Mouse (Mus musculus) midbrain, embryonic 11.5 days (tissue): ENCODE data around the gene Tbata. TPM values are rescaled to one million over a fixed set of nuclear protein-coding genes. Genes with fewer than 3 reads are reported as not detected.

Experiments
- ATAC-seq: fragments of 200-750 bp; cut with Nextera tagmentation; 2 replicates; pipeline ENCODE4 v1.8.0; 2017; ENCODE audit warnings: moderate TSS enrichment, moderate library complexity; ENCODE audit not compliant: low FRiP score
- DNase-seq: peaks from one replicate; pipeline ENCODE4 v3.0.0; 2015; ENCODE audit warnings: low spot score; ENCODE audit errors: missing footprints
- H3K27ac ChIP-seq: fragments of 300-500 bp; sonication (generic); 2 replicates; pipeline ENCODE4 v1.5.1; 2014; ENCODE audit warnings: low read depth, low read length
- H3K27me3 ChIP-seq: fragments of 300-500 bp; sonication (generic); 2 replicates; pipeline ENCODE4 v1.6.1; 2014; ENCODE audit warnings: mild to moderate bottlenecking, low read length, moderate library complexity, mixed read lengths; ENCODE audit not compliant: control insufficient read depth, insufficient read depth
- H3K36me3 ChIP-seq: fragments of 300-500 bp; sonication (generic); 2 replicates; pipeline ENCODE4 v1.6.1; 2014; ENCODE audit warnings: mild to moderate bottlenecking, low read length, moderate library complexity, mixed read lengths; ENCODE audit not compliant: control insufficient read depth, insufficient read depth
- H3K4me1 ChIP-seq: fragments of 300-500 bp; sonication (generic); 2 replicates; pipeline ENCODE4 v1.6.1; 2014; ENCODE audit warnings: low read length; ENCODE audit not compliant: control insufficient read depth, insufficient read depth
- H3K4me2 ChIP-seq: fragments of 300-500 bp; sonication (generic); 2 replicates; pipeline ENCODE4 v1.6.1; 2014; ENCODE audit warnings: mild to moderate bottlenecking, moderate library complexity
- H3K4me3 ChIP-seq: fragments of 300-500 bp; sonication (generic); 2 replicates; pipeline ENCODE4 v1.5.1; 2014; ENCODE audit warnings: low read depth, low read length
- H3K9ac ChIP-seq: fragments of 300-500 bp; sonication (generic); 2 replicates; pipeline ENCODE4 v1.6.1; 2014; ENCODE audit warnings: low read length
- H3K9me3 ChIP-seq: fragments of 300-500 bp; sonication (generic); 2 replicates; pipeline ENCODE4 v1.6.1; 2016; ENCODE audit warnings: low read length; ENCODE audit not compliant: control insufficient read depth
- WGBS: fragments of 180-500 bp; shearing (Covaris S2); extraction: QIAGEN DNeasy Blood & Tissue Kit; methylation state at CpG from one replicate; pipeline ENCODE4 v1.1.7; 2014; 5-methylcytosine and 5-hydroxymethylcytosine counted together
- polyA plus RNA-seq: library from polyadenylated mRNA; unstranded; fragments of >200 nt; fragmentation: Nextera tagmentation; extraction: Ambion mirVana; gene quantifications from 2 replicates; pipeline ENCODE4 v1.2.1, GENCODE M21; 2014

Gene Tbata
- polyA plus RNA-seq, 1 experiment from 2014 or later, result not detected

DNA sequence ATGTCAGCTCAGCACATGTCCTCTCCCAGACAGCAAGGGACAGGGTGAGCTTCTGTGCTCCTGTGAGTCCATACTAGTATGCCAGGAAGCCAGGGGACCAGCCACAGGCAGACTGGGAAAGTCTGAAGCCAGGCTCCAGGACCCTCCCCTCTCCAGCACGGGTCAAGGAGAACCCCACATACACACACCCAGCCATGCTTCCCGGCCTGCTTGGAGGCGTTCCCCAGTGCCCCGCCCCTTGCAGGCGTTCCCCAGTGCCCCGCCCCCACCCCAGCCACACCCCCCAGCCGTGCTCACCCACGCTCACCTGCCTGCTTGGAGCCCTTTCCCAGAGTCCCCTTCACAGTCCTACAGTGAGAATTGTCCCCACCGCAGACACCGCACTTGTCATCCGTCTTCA, 41.1 kb downstream of the Tbata start:
- H3K4me2 ChIP-seq, result no peak overlapping the region
- peaks cover 2% of the 10 kb centered on the region; the same call in 1 of the 2 replicates for H3K27me3 ChIP-seq
- H3K27ac ChIP-seq, result no peak overlapping the region
- H3K9me3 ChIP-seq, result peaks cover 3% of the 10 kb centered on the region; the same call in 1 of the 2 replicates
- DNase-seq, result no peak
- no peaks in the 10 kb centered on the region for H3K4me1 ChIP-seq
- H3K4me3 ChIP-seq, result no peak overlapping the region
- no peak for ATAC-seq
- H3K36me3 ChIP-seq, result no peaks in the 10 kb centered on the region
- WGBS, result 8% methylated on average over 10 of the region's 11 CpGs
- H3K9ac ChIP-seq, result no peak overlapping the region

GRCm38 (mm10) chr10:61215658-61216057, 43.9 kb downstream of the Tbata start:
- Histone ChIP-seq H3K4me2 (no peak overlapping the region), H3K4me3 (no peak overlapping the region), H3K9me3 (peaks cover 3% of the 10 kb centered on the region; the same call in 1 of the 2 replicates), H3K9ac (no peak overlapping the region), H3K27me3 (peaks cover 2% of the 10 kb centered on the region; the same call in 1 of the 2 replicates), H3K36me3 (no peaks in the 10 kb centered on the region), H3K4me1 (no peaks in the 10 kb centered on the region), H3K27ac (no peak overlapping the region)
- DNase-seq (peak; percentile 72), ATAC-seq (no peak)
- 94% methylated on average over 6 of the region's 6 CpGs for WGBS

DNA sequence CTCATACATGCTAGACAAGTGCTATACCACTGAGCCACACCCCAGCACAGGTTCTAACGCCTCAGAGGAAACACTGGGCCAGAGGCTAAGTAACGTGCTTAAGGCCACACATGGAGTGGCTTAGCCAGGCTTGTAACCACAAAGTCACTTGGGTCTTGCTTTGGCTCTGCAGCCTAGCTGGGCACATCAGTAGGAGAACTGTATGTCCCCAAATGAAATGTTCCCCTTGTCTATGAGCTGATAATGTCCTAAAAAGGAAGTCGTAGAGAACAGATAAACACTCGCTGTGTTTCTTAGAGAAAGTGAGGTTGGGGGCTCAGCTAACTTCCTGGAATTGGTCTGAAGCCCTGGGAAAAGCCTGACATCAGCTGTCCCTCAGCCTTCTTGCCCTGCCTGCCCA, 44.4 kb downstream of the Tbata start:
- Histone ChIP-seq H3K27ac (no peak overlapping the region), H3K9me3 (peaks cover 3% of the 10 kb centered on the region; the same call in 1 of the 2 replicates), H3K4me2 (no peak overlapping the region), H3K4me1 (no peaks in the 10 kb centered on the region), H3K9ac (no peak overlapping the region), H3K4me3 (no peak overlapping the region), H3K27me3 (peaks cover 2% of the 10 kb centered on the region; the same call in 1 of the 2 replicates), H3K36me3 (no peaks in the 10 kb centered on the region)
- no peak for ATAC-seq
- peak; percentile 70 for DNase-seq
- WGBS, result 89% methylated on average over 4 of the region's 4 CpGs

- H3K27ac ChIP-seq, result no peak overlapping the region
- no peak for DNase-seq
- H3K4me1 ChIP-seq, result no peaks in the 10 kb centered on the region
- H3K27me3 ChIP-seq, result no peaks in the 10 kb centered on the region
- no peak overlapping the region for H3K9ac ChIP-seq
- no peak overlapping the region for H3K4me2 ChIP-seq
- H3K4me3 ChIP-seq, result no peak overlapping the region
- H3K9me3 ChIP-seq, result peaks cover 3% of the 10 kb centered on the region; the same call in 1 of the 2 replicates
- WGBS, result 85% methylated on average over 4 of the region's 4 CpGs
- ATAC-seq, result no peak
- no peaks in the 10 kb centered on the region for H3K36me3 ChIP-seq
Measured at GRCm38 (mm10) chr10:61219318-61219717, 47.6 kb downstream of the Tbata start.

DNA sequence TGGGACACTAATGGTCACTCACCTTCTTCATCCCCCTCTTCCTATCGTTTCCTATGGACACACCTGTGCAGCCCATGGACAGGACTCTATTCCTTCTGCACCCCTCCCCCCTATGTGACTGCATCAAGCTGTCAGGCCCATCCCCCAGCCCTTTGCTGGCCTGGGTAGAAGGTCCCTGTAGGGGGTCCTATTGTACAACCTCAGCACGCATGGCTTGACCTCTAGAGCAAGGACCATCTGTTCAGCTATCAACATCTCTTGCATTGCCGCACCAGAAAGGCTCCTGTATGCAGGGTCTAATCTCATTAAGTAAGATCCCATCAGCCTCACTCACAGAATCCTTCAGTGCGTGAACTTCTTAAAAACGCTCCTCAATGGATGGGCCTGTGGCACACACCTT, 53.9 kb downstream of the Tbata start:
- DNase-seq, result no peak
- Histone ChIP-seq H3K27me3 (no peaks in the 10 kb centered on the region), H3K27ac (no peak overlapping the region), H3K4me3 (no peak overlapping the region), H3K4me1 (no peaks in the 10 kb centered on the region), H3K9ac (no peak overlapping the region), H3K4me2 (no peak overlapping the region), H3K9me3 (no peaks in the 10 kb centered on the region), H3K36me3 (no peaks in the 10 kb centered on the region)
- 63% methylated on average over 5 of the region's 5 CpGs for WGBS
- ATAC-seq, result no peak

DNA sequence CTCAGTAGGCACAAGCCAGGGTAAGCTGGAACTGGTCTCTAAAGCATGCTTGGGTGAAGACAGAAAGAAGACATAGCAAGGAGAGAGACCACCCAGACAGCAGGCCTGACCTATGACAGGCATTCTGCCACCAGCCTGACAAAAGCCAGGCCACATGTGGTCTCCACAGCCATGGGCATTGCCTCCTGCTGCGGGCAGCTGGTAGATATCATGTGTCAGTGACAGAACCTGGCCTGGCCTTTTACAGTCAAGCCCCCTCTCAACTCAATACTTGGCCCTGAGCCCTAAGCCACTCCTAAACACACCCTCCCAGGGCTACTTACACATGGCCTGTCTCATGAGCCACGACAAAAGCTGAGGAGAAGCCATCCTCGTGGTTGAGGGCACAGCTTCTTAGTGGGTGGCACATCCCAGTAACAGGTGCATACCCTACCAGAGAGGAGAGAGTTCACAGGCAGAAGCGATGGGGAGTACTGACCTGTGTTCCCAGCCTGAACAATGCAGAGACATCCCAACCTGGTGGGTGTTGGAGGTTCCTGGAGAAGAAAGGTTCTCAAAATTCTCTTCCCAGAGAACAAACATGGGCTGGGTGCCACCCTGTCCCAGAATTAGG, 55.1 kb downstream of the Tbata start:
- H3K4me1 ChIP-seq, result no peaks in the 10 kb centered on the region
- no peaks in the 10 kb centered on the region for H3K27me3 ChIP-seq
- peak; percentile 26 for DNase-seq
- no peak overlapping the region for H3K4me3 ChIP-seq
- no peaks in the 10 kb centered on the region for H3K9me3 ChIP-seq
- H3K9ac ChIP-seq, result no peak overlapping the region
- H3K4me2 ChIP-seq, result no peak overlapping the region
- H3K36me3 ChIP-seq, result no peaks in the 10 kb centered on the region
- no peak overlapping the region for H3K27ac ChIP-seq
- 66% methylated on average over 4 of the region's 4 CpGs for WGBS
- no peak for ATAC-seq

GRCm38 (mm10) chr10:61231756-61232155, 60.0 kb downstream of the Tbata start:
- ATAC-seq (no peak), DNase-seq (peak; percentile 41)
- 80% methylated on average over 3 of the region's 3 CpGs for WGBS
- H3K27ac ChIP-seq, result no peak overlapping the region
- no peaks in the 10 kb centered on the region for H3K27me3 ChIP-seq
- no peaks in the 10 kb centered on the region for H3K36me3 ChIP-seq
- no peaks in the 10 kb centered on the region for H3K9me3 ChIP-seq
- H3K4me3 ChIP-seq, result no peak overlapping the region
- H3K9ac ChIP-seq, result no peak overlapping the region
- H3K4me2 ChIP-seq, result no peak overlapping the region
- H3K4me1 ChIP-seq, result no peaks in the 10 kb centered on the region

GRCm38 (mm10) chr10:61232858-61233567, 61.3 kb downstream of the Tbata start:
- no peaks in the 10 kb centered on the region for H3K36me3 ChIP-seq
- H3K4me3 ChIP-seq, result no peak overlapping the region
- H3K4me2 ChIP-seq, result no peak overlapping the region
- no peaks in the 10 kb centered on the region for H3K9me3 ChIP-seq
- DNase-seq (no peak), ATAC-seq (no peak)
- WGBS, result 32% methylated on average over 7 of the region's 7 CpGs
- no peaks in the 10 kb centered on the region for H3K27me3 ChIP-seq
- H3K27ac ChIP-seq, result no peak overlapping the region
- no peaks in the 10 kb centered on the region for H3K4me1 ChIP-seq
- no peak overlapping the region for H3K9ac ChIP-seq

GRCm38 (mm10) chr10:61234319-61234718, 62.6 kb downstream of the Tbata start:
- Histone ChIP-seq H3K4me1 (no peaks in the 10 kb centered on the region), H3K4me2 (no peak overlapping the region), H3K9ac (no peak overlapping the region), H3K27ac (no peak overlapping the region), H3K36me3 (no peaks in the 10 kb centered on the region), H3K4me3 (no peak overlapping the region), H3K27me3 (no peaks in the 10 kb centered on the region), H3K9me3 (no peaks in the 10 kb centered on the region)
- no peak for ATAC-seq
- WGBS, result 84% methylated on average over 4 of the region's 4 CpGs
- peak; percentile 60 for DNase-seq
